Mouse (Mus musculus) bone marrow, adult 2 months (tissue): Measurements from ENCODE around the gene Myof.

Source experiments
- CTCF ChIP-seq: fragments of 200-500 bp; IDR thresholded peaks from 2 replicates; pipeline ENCODE4 v1.5.1; 2011; ENCODE audit warnings: low read length, control low read depth; ENCODE audit not compliant: control insufficient read depth, insufficient read depth
- POLR2A ChIP-seq: fragments of 200-500 bp; IDR thresholded peaks from 2 replicates; pipeline ENCODE4 v1.6.1; 2011; ENCODE audit warnings: low read depth, mild to moderate bottlenecking, control low read depth, low read length, borderline replicate concordance; ENCODE audit not compliant: control insufficient read depth

DNA sequence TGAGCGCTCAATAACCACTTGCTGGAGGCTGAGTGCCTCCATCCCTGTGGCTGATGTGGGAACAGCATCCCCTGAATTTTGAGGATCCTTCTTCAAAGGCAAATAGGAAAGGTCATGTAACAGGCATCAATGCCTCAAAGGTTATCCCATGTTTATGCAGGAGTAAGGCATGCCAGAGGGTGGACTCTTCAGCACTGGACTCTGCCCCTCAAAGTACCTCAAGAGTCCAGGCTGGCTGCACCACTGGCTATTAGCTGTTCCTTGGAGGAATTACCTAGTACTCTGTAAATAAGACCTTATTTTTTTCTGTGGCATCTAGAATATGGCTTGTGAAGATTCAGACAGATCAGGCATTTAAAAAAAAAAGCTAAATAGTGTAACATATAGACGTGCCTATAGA, 111.2 kb downstream of the Myof start:
- TF ChIP-seq POLR2A (no peak), CTCF (no peak)
